Mouse (Mus musculus): ENCODE measurements around the gene Cubn.

- TF ChIP-seq CTCF (IDR thresholded peaks at IDR 0.05; ENCODE audit: low read depth), result peak; percentile 76
- no peak for TF ChIP-seq EP300 (IDR thresholded peaks at IDR 0.05; ENCODE audit: low read depth)
Measured at GRCm38 (mm10) chr2:13237140-13237901, 254.3 kb downstream of the Cubn start.
